Mouse (Mus musculus): ENCODE results near the gene Rpp21. TPM values are rescaled to one million over a fixed set of nuclear protein-coding genes. Genes with fewer than 3 reads are reported as not detected.
A peak's percentile ranks its signal among the peaks of the same experiment; 100 is the strongest.

The Rpp21 gene
- polyA plus RNA-seq, 1 experiment from 2014 or later: 73.2 TPM

DNA sequence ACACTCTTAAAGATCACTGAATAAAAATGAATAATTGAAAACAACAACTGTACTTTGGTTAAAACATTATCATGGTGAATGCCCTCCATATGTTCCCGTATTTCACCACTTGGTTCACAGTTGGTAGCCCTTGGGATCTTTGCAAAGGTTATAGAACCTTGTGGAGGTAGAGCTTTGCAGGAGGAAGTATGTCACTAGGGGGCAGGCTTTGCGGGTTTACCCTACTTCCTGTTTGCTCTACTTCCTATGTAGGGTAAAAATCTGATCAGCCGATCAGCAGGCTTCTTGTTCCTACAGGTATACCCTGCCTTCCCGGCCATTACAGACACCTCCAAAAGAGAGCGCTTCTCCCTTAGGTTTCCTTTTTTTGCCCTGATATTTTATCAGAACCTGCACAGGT lies 8.0 kb upstream of the Rpp21 start:
- Histone ChIP-seq H3K27me3 (ENCODE audit: control insufficient read depth, insufficient read depth, low read length) (no peaks in the 10 kb centered on the region), H3K4me1 (ENCODE audit: control insufficient read depth, insufficient read depth, low read length) (peaks cover 5% of the 10 kb centered on the region; the same call in 1 of the 2 replicates), H3K27ac (ENCODE audit: low read length) (no peak overlapping the region), H3K9me3 (replicated peaks; ENCODE audit: control insufficient read depth, low read length) (no peaks in the 10 kb centered on the region), H3K4me2 (ENCODE audit: low read depth, low read length) (no peak overlapping the region), H3K4me3 (ENCODE audit: low read length) (no peak overlapping the region), H3K9ac (ENCODE audit: low read length) (no peak overlapping the region), H3K36me3 (ENCODE audit: control insufficient read depth, insufficient read depth) (peaks cover 53% of the 10 kb centered on the region)
- 74% methylated on average over 5 of the region's 5 CpGs for WGBS
- ATAC-seq (replicated peaks; ENCODE audit: extremely low read depth, insufficient read depth, low FRiP score): no peak

GRCm38 (mm10) chr17:36264273-36264925 lies 6.5 kb upstream of the Rpp21 start:
- H3K36me3 ChIP-seq (ENCODE audit: control insufficient read depth, insufficient read depth): peaks cover 68% of the 10 kb centered on the region
- 88% methylated on average over 3 of the region's 3 CpGs for WGBS
- no peak for ATAC-seq (replicated peaks; ENCODE audit: extremely low read depth, insufficient read depth, low FRiP score)

GRCm38 (mm10) chr17:36261511-36262166 lies 3.8 kb upstream of the Rpp21 start:
- Histone ChIP-seq H3K27me3 (ENCODE audit: control insufficient read depth, insufficient read depth, low read length) (no peaks in the 10 kb centered on the region), H3K27ac (ENCODE audit: low read length) (no peak overlapping the region), H3K4me3 (ENCODE audit: low read length) (no peak overlapping the region), H3K36me3 (ENCODE audit: control insufficient read depth, insufficient read depth) (peaks cover 58% of the 10 kb centered on the region), H3K9me3 (replicated peaks; ENCODE audit: control insufficient read depth, low read length) (no peaks in the 10 kb centered on the region), H3K9ac (ENCODE audit: low read length) (no peak overlapping the region), H3K4me1 (ENCODE audit: control insufficient read depth, insufficient read depth, low read length) (0 out of 2 replicates have a peak, but pooled peaks cover 2% of the 10 kb centered on the region), H3K4me2 (ENCODE audit: low read depth, low read length) (no peak overlapping the region)
- ATAC-seq (replicated peaks; ENCODE audit: extremely low read depth, insufficient read depth, low FRiP score): no peak
- whole genome bisulfite sequencing: 86% methylated on average over 9 of the region's 9 CpGs

More at GRCm38 (mm10) chr17:36264273-36264925, 6.5 kb upstream of the Rpp21 start:
- Histone ChIP-seq H3K4me3 (ENCODE audit: low read length) (no peak overlapping the region), H3K4me1 (ENCODE audit: control insufficient read depth, insufficient read depth, low read length) (no peaks in the 10 kb centered on the region), H3K27ac (ENCODE audit: low read length) (no peak overlapping the region), H3K9ac (ENCODE audit: low read length) (no peak overlapping the region), H3K9me3 (replicated peaks; ENCODE audit: control insufficient read depth, low read length) (no peaks in the 10 kb centered on the region), H3K4me2 (ENCODE audit: low read depth, low read length) (no peak overlapping the region), H3K27me3 (ENCODE audit: control insufficient read depth, insufficient read depth, low read length) (no peaks in the 10 kb centered on the region)

DNA sequence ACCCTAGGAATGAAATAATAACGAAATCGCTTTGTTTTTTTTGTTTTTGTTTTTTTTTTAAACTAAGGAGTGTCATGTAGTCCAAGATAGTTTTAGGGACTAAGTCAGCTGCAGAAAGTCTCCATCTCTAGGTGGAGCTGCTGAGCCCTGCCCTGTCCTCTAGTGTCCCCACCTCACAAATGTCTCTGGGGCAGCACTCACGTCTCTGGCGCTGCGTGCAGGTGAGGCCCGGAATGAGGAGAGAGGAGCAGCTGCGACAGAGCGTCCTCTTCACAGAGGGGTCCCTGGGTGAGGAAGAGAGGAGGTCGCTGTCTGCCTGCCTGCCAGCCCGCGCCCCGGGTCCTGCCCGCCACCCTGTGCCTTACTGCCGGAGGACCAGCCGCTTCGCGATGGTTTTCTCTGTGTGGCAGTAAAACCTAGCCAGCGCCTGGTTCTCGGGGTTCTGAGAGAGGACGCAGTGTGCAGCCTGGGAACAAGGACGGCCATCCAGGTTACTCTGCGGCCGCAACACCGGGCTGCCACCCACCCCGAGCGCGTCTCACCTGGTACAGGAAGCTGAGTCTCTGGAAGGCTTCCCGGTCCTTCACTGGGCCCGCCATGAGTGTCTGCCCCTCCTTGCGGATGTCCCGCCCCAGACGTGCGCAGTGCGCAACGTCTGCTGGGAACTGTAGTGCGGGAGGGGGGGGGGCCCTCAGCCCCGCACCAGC lies 475 bp downstream of the Rpp21 start:
- peak overlapping the region; percentile 86 for H3K9ac ChIP-seq (ENCODE audit: low read length)
- 0 out of 2 replicates have a peak, but pooled peaks cover 2% of the 10 kb centered on the region for H3K4me1 ChIP-seq (ENCODE audit: control insufficient read depth, insufficient read depth, low read length)
- H3K27ac ChIP-seq (ENCODE audit: low read length): peak overlapping the region; percentile 85
- peaks cover under 1% of the 10 kb centered on the region; the same call in 1 of the 2 replicates for H3K27me3 ChIP-seq (ENCODE audit: control insufficient read depth, insufficient read depth, low read length)
- H3K9me3 ChIP-seq (replicated peaks; ENCODE audit: control insufficient read depth, low read length): no peaks in the 10 kb centered on the region
- H3K36me3 ChIP-seq (ENCODE audit: control insufficient read depth, insufficient read depth): peaks cover 29% of the 10 kb centered on the region
- under 1% methylated on average over 37 of the region's 37 CpGs for WGBS
- peak overlapping the region; percentile 76 for H3K4me3 ChIP-seq (ENCODE audit: low read length)
- H3K4me2 ChIP-seq (ENCODE audit: low read depth, low read length): peak overlapping the region; percentile 61
- peak; percentile 95 for ATAC-seq (replicated peaks; ENCODE audit: extremely low read depth, insufficient read depth, low FRiP score)

- Histone ChIP-seq H3K4me3 (ENCODE audit: low read length) (no peak overlapping the region), H3K4me1 (ENCODE audit: control insufficient read depth, insufficient read depth, low read length) (peaks cover 6% of the 10 kb centered on the region; the same call in 1 of the 2 replicates), H3K27me3 (ENCODE audit: control insufficient read depth, insufficient read depth, low read length) (peaks cover 12% of the 10 kb centered on the region), H3K9ac (ENCODE audit: low read length) (no peak overlapping the region), H3K27ac (ENCODE audit: low read length) (no peak overlapping the region), H3K4me2 (ENCODE audit: low read depth, low read length) (no peak overlapping the region), H3K9me3 (replicated peaks; ENCODE audit: control insufficient read depth, low read length) (no peaks in the 10 kb centered on the region), H3K36me3 (ENCODE audit: control insufficient read depth, insufficient read depth) (no peaks in the 10 kb centered on the region; the same call in 1 of the 2 replicates)
- 34% methylated on average over 6 of the region's 6 CpGs for WGBS
- ATAC-seq (replicated peaks; ENCODE audit: extremely low read depth, insufficient read depth, low FRiP score): no peak
Observed at GRCm38 (mm10) chr17:36253087-36253600, 4.7 kb downstream of the Rpp21 start.

GRCm38 (mm10) chr17:36252250-36252876 lies 5.5 kb downstream of the Rpp21 start:
- ATAC-seq (replicated peaks; ENCODE audit: extremely low read depth, insufficient read depth, low FRiP score): no peak
- WGBS: 9% methylated on average over 25 of the region's 25 CpGs
- Histone ChIP-seq H3K9ac (ENCODE audit: low read length) (no peak overlapping the region; the same call in 1 of the 2 replicates), H3K4me3 (ENCODE audit: low read length) (peak overlapping the region; percentile 39), H3K27ac (ENCODE audit: low read length) (no peak overlapping the region), H3K4me2 (ENCODE audit: low read depth, low read length) (peak overlapping the region; percentile 62), H3K4me1 (ENCODE audit: control insufficient read depth, insufficient read depth, low read length) (peaks cover 6% of the 10 kb centered on the region; the same call in 1 of the 2 replicates), H3K36me3 (ENCODE audit: control insufficient read depth, insufficient read depth) (no peaks in the 10 kb centered on the region; the same call in 1 of the 2 replicates), H3K27me3 (ENCODE audit: control insufficient read depth, insufficient read depth, low read length) (peaks cover 12% of the 10 kb centered on the region), H3K9me3 (replicated peaks; ENCODE audit: control insufficient read depth, low read length) (no peaks in the 10 kb centered on the region)

DNA sequence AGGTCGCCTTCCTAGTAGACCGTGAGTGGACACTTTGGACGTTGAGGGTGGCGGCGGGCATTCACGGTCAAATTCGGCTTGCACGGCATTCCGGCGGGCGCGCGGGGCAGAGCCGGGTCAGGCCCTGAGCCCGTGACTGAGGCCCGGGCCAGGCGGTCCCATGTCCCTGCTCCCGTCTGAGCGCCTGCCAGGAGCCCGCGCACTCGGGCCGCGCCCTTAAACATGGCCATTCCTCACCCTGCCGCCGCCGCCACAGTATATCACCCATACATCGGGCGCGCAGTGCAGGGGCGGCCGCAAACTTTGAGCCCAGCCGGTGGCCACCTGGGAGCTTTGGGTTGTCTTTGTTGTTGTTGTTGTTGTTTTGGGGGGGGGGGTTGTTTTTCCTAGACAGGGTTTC lies 9.0 kb downstream of the Rpp21 start:
- WGBS: 17% methylated on average over 33 of the region's 33 CpGs
- Histone ChIP-seq H3K27me3 (ENCODE audit: control insufficient read depth, insufficient read depth, low read length) (peaks cover 12% of the 10 kb centered on the region), H3K4me3 (ENCODE audit: low read length) (peak overlapping the region; percentile 21), H3K4me1 (ENCODE audit: control insufficient read depth, insufficient read depth, low read length) (peaks cover 4% of the 10 kb centered on the region; the same call in 1 of the 2 replicates), H3K9ac (ENCODE audit: low read length) (no peak overlapping the region), H3K27ac (ENCODE audit: low read length) (no peak overlapping the region), H3K9me3 (replicated peaks; ENCODE audit: control insufficient read depth, low read length) (no peaks in the 10 kb centered on the region), H3K4me2 (ENCODE audit: low read depth, low read length) (peak overlapping the region; percentile 39), H3K36me3 (ENCODE audit: control insufficient read depth, insufficient read depth) (no peaks in the 10 kb centered on the region)
- no peak for ATAC-seq (replicated peaks; ENCODE audit: extremely low read depth, insufficient read depth, low FRiP score)

DNA sequence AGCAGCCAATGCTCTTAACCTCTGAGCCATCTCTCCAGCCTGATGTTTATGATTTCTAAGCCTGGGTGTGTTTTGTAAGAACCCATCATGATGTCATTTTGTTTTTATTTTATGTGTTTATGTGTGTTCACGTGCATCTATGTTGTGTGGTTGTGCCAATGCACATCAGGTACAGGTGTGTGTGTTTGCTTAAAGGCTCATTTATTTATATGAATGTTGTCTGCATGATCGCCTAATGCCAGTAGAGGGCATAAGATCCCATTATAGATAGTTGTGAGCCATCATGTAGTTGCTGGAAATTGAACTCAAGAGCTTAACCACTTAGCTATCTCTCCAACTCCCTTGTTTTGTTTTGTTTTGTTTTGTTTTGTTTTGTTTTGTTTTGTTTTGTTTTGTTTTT lies 12.1 kb downstream of the Rpp21 start:
- Histone ChIP-seq H3K4me1 (ENCODE audit: control insufficient read depth, insufficient read depth, low read length) (no peaks in the 10 kb centered on the region), H3K9me3 (replicated peaks; ENCODE audit: control insufficient read depth, low read length) (no peaks in the 10 kb centered on the region), H3K4me3 (ENCODE audit: low read length) (no peak overlapping the region), H3K27me3 (ENCODE audit: control insufficient read depth, insufficient read depth, low read length) (peaks cover 9% of the 10 kb centered on the region), H3K27ac (ENCODE audit: low read length) (no peak overlapping the region), H3K36me3 (ENCODE audit: control insufficient read depth, insufficient read depth) (no peaks in the 10 kb centered on the region), H3K4me2 (ENCODE audit: low read depth, low read length) (no peak overlapping the region), H3K9ac (ENCODE audit: low read length) (no peak overlapping the region)
- 85% methylated on average over 2 of the region's 2 CpGs for WGBS
- no peak for ATAC-seq (replicated peaks; ENCODE audit: extremely low read depth, insufficient read depth, low FRiP score)

Data from heart, embryonic 16.5 days (tissue).